Mouse (Mus musculus) forebrain, embryonic 11.5 days (tissue): ENCODE results near the gene Pex11b. TPM values are rescaled to one million over a fixed set of nuclear protein-coding genes. Genes with fewer than 3 reads are reported as not detected.
A peak's percentile ranks its signal among the peaks of the same experiment; 100 is the strongest.
"Not testable (repeated sequence)": the region's sequence is repeated elsewhere in the genome, so short reads cannot be mapped to it uniquely, and the experiment has no call there.

ENCODE experiments used
- ATAC-seq: fragments of 200-750 bp; cut with Nextera tagmentation; replicated peaks from 2 replicates; pipeline ENCODE4 v1.8.0; 2017; ENCODE audit warnings: moderate TSS enrichment; ENCODE audit not compliant: low FRiP score
- DNase-seq: peaks from one replicate; pipeline ENCODE4 v3.0.0-alpha.2; 2017; ENCODE audit warnings: low spot score
- H3K27ac ChIP-seq: fragments of 300-500 bp; sonication (generic); 2 replicates; pipeline ENCODE4 v1.5.1; 2014; ENCODE audit warnings: low read depth, low read length
- H3K27me3 ChIP-seq: fragments of 300-500 bp; sonication (generic); 2 replicates; pipeline ENCODE4 v1.6.1; 2014; ENCODE audit warnings: mild to moderate bottlenecking, low read length, mixed read lengths; ENCODE audit not compliant: control insufficient read depth, insufficient read depth
- H3K36me3 ChIP-seq: fragments of 300-500 bp; sonication (generic); 2 replicates; pipeline ENCODE4 v1.6.1; 2014; ENCODE audit warnings: mild to moderate bottlenecking, low read length, moderate library complexity, mixed read lengths; ENCODE audit not compliant: control insufficient read depth, insufficient read depth
- H3K4me1 ChIP-seq: fragments of 300-500 bp; sonication (generic); replicated peaks from 2 replicates; pipeline ENCODE4 v1.6.1; 2014; ENCODE audit warnings: low read length, mixed read lengths; ENCODE audit not compliant: control insufficient read depth, insufficient read depth
- H3K4me2 ChIP-seq: fragments of 300-500 bp; sonication (generic); 2 replicates; pipeline ENCODE4 v1.6.1; 2014; ENCODE audit warnings: low read depth, mild to moderate bottlenecking, low read length, moderate library complexity, mixed read lengths; ENCODE audit not compliant: severe bottlenecking
- H3K4me3 ChIP-seq: fragments of 300-500 bp; sonication (generic); 2 replicates; pipeline ENCODE4 v1.5.1; 2014; ENCODE audit warnings: low read depth, low read length
- H3K9ac ChIP-seq: fragments of 300-500 bp; sonication (generic); 2 replicates; pipeline ENCODE4 v1.6.1; 2014; ENCODE audit warnings: low read length
- H3K9me3 ChIP-seq: fragments of 300-500 bp; sonication (generic); 2 replicates; pipeline ENCODE4 v1.6.1; 2016; ENCODE audit warnings: low read length, mixed read lengths; ENCODE audit not compliant: control insufficient read depth
- WGBS: fragments of 180-500 bp; shearing (Covaris S2); extraction: QIAGEN DNeasy Blood & Tissue Kit; methylation state at CpG from one replicate; pipeline ENCODE4 v1.1.7; 2014; 5-methylcytosine and 5-hydroxymethylcytosine counted together
- polyA plus RNA-seq: library from polyadenylated mRNA; unstranded; fragments of >200 nt; fragmentation: Nextera tagmentation; extraction: Ambion mirVana; gene quantifications from 2 replicates; pipeline ENCODE4 v1.2.1, GENCODE M21; 2014

Gene Pex11b
- polyA plus RNA-seq, 1 experiment from 2014 or later: 41.6 TPM

DNA sequence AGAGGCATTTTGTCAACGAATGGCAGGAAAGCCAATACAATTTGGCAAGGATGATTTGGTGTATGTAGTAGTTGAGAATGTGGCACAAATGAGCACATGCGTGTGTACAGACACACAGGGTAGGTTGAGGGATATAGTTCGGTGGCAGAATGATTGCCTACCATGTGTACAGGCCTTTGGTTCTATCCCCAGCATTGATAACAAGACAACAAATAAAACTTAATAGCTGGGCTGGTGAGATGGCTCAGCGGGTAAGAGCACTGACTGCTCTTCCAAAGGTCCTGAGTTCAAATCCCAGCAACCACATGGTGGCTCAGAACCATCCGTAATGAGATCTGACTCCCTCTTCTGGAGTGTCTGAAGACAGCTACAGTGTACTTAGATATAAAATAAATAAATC, 50.9 kb downstream of the Pex11b start:
- H3K4me1 ChIP-seq, H3K9me3 ChIP-seq, H3K36me3 ChIP-seq, DNase-seq, ATAC-seq, H3K27ac ChIP-seq, H3K27me3 ChIP-seq, H3K9ac ChIP-seq, H3K4me3 ChIP-seq, H3K4me2 ChIP-seq: not testable (repeated sequence)
- WGBS: 95% methylated on average over 5 of the region's 5 CpGs

DNA sequence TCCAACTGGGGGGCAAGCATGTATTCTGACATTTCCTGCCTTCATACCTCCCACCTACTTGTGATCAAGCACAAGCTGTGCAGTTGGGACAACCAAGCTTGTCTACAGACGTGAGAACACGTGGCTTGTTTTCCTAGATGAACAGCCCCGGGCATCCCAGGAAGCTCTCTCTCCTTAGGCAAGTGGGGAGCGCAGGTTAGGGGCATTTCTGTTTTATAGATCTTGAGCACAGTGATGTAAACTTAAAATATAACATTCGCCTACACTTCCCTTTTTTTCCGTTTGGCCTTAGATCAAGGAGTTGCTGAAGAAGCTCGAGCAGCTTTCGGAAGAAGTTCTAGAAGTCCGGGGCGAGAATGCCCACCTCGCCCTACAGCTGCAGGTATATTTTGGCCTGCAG, 53.7 kb downstream of the Pex11b start:
- WGBS: 89% methylated on average over 11 of the region's 11 CpGs
- H3K9ac ChIP-seq: no peak overlapping the region
- H3K4me2 ChIP-seq: no peak overlapping the region
- H3K27me3 ChIP-seq: no peaks in the 10 kb centered on the region
- ATAC-seq (no peak), DNase-seq (no peak)
- H3K9me3 ChIP-seq: no peaks in the 10 kb centered on the region
- H3K36me3 ChIP-seq: no peaks in the 10 kb centered on the region
- H3K4me3 ChIP-seq: no peak overlapping the region
- H3K4me1 ChIP-seq: no peaks in the 10 kb centered on the region
- no peak overlapping the region for H3K27ac ChIP-seq

DNA sequence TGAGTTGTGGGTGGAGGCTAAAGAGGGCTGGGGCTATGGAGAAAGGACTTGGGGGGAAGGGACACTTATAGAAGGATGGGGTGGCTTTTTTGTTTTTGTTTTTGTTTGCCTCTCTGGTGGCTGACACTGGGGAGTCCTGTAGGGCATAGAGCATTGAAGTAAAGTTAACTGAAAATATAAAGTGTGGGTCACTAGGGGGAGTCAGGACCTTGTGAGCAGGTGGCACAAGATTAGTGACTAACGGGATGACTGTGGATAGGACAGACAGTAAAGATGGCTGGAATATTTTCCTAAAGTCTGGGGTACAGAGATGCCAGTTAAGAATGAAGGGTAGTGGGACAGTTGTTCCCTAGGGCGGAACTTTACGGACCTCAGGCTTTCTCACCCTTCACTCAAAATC, 55.1 kb downstream of the Pex11b start:
- H3K4me3 ChIP-seq: no peak overlapping the region
- H3K27me3 ChIP-seq: no peaks in the 10 kb centered on the region
- H3K36me3 ChIP-seq: no peaks in the 10 kb centered on the region
- WGBS: 44% methylated on average over 3 of the region's 3 CpGs
- H3K4me1 ChIP-seq: no peaks in the 10 kb centered on the region
- no peaks in the 10 kb centered on the region for H3K9me3 ChIP-seq
- H3K27ac ChIP-seq: no peak overlapping the region
- DNase-seq: no peak
- no peak overlapping the region for H3K4me2 ChIP-seq
- H3K9ac ChIP-seq: no peak overlapping the region
- no peak for ATAC-seq

DNA sequence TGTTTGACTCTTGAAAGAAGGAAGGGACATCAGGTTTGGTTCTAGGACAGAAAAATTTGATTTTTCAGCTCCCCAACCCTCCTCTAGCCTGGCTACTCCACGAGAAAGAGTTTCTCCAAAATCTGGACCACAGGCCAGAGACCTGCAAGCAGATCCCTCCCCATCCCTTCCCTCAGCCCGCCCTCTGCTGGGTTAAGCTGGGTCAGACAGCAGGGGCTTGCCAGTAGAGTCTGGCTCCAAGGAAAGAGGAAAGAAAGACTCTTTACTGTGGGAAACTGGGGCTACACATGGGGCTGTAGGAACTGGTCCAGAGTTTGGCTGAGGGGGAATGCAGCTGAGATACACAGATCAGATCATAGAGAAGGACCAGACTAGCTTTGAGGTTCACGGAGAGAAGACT, 57.3 kb downstream of the Pex11b start:
- Histone ChIP-seq H3K27me3 (no peaks in the 10 kb centered on the region), H3K36me3 (no peaks in the 10 kb centered on the region), H3K9me3 (no peaks in the 10 kb centered on the region), H3K4me1 (no peaks in the 10 kb centered on the region), H3K4me3 (no peak overlapping the region), H3K27ac (no peak overlapping the region), H3K4me2 (no peak overlapping the region), H3K9ac (no peak overlapping the region)
- peak; percentile 66 for DNase-seq
- WGBS: 9% methylated on average over 3 of the region's 3 CpGs
- no peak for ATAC-seq

DNA sequence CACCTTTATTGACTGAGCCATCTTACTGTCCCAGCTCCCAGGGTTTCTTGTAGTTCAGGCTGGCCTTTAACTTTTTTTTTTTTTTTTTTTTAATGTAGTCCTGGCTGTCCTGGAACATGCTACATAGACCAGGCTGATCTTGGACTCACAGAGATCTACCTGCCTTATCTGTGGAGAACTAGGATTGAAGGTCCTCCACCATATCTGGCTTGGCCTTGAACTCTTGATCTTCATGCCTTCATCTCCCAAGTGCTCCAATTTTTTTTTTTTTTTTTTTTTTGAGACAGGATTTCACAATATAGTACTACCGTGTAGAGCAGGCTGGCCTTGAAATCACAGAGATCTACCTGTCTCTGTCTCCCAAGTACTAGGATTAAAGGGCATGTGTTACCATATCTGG, 58.4 kb downstream of the Pex11b start:
- Histone ChIP-seq H3K27me3 (no peaks in the 10 kb centered on the region), H3K27ac (no peak overlapping the region), H3K4me3 (no peak overlapping the region), H3K36me3 (no peaks in the 10 kb centered on the region), H3K4me2 (no peak overlapping the region), H3K4me1 (no peaks in the 10 kb centered on the region), H3K9ac (no peak overlapping the region), H3K9me3 (no peaks in the 10 kb centered on the region)
- ATAC-seq (no peak), DNase-seq (no peak)
- 87% methylated on average over 1 of the region's 1 CpGs for WGBS

Other genes with a start within 250 kb of the Pex11b start
- not detected in 2 replicates for gene BC107364, start 183.1 kb upstream of the Pex11b start, polyA plus RNA-seq
- gene Hfe2, start 110.2 kb upstream of the Pex11b start, polyA plus RNA-seq: 0.69 and 0.77 TPM in 2 replicates
- gene Txnip, start 77.4 kb upstream of the Pex11b start, polyA plus RNA-seq: 45.5 and 46.3 TPM in 2 replicates
- gene Gm16253, start 58.4 kb upstream of the Pex11b start, polyA plus RNA-seq: 1.0 TPM in 1 of 2 replicates, not detected in the other
- gene Polr3gl, start 41.2 kb upstream of the Pex11b start, polyA plus RNA-seq: 22.0 and 28.4 TPM in 2 replicates
- gene Ankrd34a, start 38.7 kb upstream of the Pex11b start, polyA plus RNA-seq: 1.9 and 2.4 TPM in 2 replicates
- gene Lix1l, start 34.2 kb upstream of the Pex11b start, polyA plus RNA-seq: 5.5 TPM in 2 replicates
- 198 and 199 TPM in 2 replicates for gene Rbm8a, start 5.4 kb upstream of the Pex11b start, polyA plus RNA-seq
- 0.09 TPM in 1 of 2 replicates, not detected in the other for gene Gm42957, start 98 bp downstream of the Pex11b start, polyA plus RNA-seq
- gene Itga10, start 10.2 kb downstream of the Pex11b start, polyA plus RNA-seq: 0.65 and 0.87 TPM in 2 replicates
- gene Ankrd35, start 34.8 kb downstream of the Pex11b start, polyA plus RNA-seq: 0.27 and 0.37 TPM in 2 replicates
- gene Pias3, start 61.0 kb downstream of the Pex11b start, polyA plus RNA-seq: 40.2 and 45.2 TPM in 2 replicates
- gene Nudt17, start 73.2 kb downstream of the Pex11b start, polyA plus RNA-seq: 11.8 and 12.8 TPM in 2 replicates
- gene Polr3c, start 92.3 kb downstream of the Pex11b start, polyA plus RNA-seq: 41.9 and 44.1 TPM in 2 replicates
- 84.8 and 95.3 TPM in 2 replicates for gene Rnf115, start 92.3 kb downstream of the Pex11b start, polyA plus RNA-seq
- gene Pdzk1, start 193.9 kb downstream of the Pex11b start, polyA plus RNA-seq: not detected in 2 replicates
- gene Cd160, start 194.0 kb downstream of the Pex11b start, polyA plus RNA-seq: not detected in 2 replicates